Mouse (Mus musculus) cerebellum, adult (tissue): ENCODE data around the gene Pkp2.
A peak's percentile ranks its signal among the peaks of the same experiment; 100 is the strongest.
"Not testable (repeated sequence)": the region's sequence is repeated elsewhere in the genome, so short reads cannot be mapped to it uniquely, and the experiment has no call there.

Experiments used
- ATAC-seq: cut with Nextera tagmentation; 2 replicates; pipeline ENCODE4 v1.9.2; 2017; ENCODE audit warnings: mild to moderate bottlenecking, moderate library complexity, mixed read lengths; ENCODE audit not compliant: insufficient number of reproducible peaks, low FRiP score, low TSS enrichment

Pkp2 gene

DNA sequence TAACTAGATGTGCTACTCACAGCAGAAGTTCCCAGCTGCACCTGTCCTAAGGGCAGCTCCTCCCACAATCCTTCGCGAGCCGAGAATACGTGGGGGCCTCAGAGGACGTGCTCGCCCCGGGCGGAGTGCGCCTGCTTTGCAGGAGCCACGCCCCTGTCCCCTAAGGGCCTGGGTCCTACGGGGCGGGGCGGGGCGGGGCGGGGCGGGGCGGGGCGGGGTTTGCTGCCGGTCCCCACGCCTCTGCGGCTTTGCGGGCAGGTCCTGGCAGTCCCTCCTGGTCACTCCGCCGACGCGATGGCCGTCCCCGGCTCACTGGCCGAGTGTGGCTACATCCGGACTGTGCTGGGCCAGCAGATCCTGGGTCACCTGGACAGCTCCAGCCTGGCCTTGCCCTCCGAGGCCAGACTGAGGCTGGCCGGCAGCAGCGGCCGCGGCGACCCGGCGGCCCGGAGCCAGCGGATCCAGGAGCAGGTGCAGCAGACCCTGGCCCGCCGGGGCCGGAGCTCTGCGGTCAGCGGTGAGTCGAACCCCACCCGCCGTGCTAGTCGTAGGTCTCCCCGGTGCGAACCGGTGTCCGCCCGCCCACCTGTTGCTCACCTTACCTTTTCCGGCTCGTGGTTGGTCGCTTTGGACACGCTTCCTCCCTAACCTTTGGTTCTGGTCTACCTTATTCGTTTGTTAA lies at the start of gene Pkp2:
Pkp2 (plus strand) TSS at position 240 of the 682 bp plus-strand sequence.
- peak; percentile 84 for ATAC-seq

DNA sequence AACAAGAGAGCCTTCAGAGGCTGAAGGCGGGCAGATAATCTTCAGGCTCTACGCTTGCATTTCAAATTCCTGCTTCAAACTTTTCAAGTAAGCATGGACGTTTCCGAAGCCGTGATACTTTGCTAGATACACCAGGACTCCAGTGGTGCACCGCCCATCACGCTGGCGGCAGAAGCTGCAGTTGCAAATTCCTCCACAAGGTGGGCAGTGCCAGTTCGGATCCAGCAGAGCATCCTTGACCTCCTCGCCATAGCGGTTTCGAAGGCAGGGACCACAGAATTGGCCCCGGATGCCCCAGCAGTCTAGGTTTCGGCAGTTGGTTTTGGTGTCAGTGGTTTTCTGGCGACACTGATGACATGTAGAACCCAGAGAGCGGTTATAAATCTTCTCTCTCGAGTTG lies 15.7 kb upstream of the Pkp2 start:
- ATAC-seq: no peak

DNA sequence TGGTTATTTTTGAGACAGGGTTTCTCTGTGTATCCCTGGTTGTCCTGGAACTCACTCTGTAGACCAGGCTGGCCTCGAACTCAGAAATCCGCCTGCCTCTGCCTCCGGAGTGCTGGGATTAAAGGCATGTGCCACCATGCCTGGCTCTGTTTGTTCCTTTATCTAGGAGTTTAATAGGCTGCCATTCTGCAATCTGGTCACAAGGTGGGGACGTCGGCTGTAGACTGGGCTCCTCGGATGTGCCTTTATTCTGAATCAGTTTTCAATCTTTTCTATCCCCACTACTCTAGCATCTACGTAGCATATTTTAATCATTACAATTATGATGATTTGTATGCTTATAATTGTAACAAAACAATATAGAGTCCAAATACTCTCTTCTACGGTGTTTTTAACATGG lies 11.1 kb upstream of the Pkp2 start:
- ATAC-seq: not testable (repeated sequence)

DNA sequence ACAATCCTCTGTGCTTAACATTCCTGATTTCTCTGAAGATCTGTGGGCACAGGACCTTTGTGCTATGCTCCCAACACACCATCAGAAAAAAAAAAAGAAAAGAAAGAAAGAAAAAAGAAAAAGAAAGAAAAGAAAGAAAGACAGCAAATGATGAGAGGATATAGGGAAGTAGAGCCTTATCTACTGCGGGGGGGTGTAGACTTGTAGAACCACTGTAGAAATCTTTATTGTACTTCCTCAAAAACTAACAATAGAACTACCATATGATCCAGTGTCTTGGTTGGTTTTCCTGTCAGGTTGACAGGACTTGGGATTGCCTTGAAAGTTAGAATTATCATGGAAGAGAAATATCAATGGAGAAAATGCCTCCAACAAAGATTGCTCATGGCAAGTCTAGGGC lies 8.5 kb upstream of the Pkp2 start:
- ATAC-seq: no peak

DNA sequence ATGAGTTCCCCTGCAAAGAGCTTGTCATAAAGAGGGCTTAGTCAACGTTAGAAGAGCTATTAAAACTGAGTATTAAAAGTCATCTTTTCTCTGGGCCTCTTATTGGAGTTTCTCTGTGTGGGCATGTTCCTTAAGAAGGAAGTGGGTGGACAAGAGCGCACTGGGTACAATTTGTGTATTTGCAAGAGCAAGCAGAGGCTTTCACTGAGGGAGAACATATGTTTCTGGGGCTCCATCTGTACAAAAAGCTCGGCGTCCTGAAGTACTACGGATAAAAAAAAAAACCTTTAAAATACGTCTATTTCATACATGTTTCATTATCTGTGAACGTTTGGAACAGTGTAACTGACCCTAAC lies 417 bp upstream of the Pkp2 start:
- ATAC-seq: no peak

DNA sequence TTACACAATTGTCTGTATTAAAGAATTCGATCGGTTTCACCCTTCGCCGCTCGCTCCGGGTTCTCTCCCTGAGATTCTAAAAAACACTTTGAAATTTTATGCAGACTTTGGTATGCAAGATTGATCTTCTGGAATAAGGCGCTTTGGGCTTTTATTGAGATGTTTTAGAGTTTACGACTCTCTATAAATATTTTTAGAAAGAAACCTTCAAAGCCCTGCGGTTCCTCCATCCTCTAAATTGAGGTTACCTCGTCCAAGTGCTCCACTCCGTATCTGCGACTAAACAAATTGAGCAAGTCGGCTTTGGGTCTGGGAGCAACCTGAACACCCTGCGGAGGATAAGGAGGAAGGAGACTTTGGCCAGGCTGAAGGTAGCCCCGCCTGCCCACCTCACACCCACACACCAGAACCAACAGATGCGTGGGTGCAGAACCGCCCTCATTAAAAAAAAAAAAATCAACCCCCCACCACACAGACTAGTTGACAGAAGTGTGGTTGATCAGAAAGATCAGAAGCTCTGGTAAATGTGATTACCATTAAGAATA lies 715 bp downstream of the Pkp2 start:
- no peak for ATAC-seq

DNA sequence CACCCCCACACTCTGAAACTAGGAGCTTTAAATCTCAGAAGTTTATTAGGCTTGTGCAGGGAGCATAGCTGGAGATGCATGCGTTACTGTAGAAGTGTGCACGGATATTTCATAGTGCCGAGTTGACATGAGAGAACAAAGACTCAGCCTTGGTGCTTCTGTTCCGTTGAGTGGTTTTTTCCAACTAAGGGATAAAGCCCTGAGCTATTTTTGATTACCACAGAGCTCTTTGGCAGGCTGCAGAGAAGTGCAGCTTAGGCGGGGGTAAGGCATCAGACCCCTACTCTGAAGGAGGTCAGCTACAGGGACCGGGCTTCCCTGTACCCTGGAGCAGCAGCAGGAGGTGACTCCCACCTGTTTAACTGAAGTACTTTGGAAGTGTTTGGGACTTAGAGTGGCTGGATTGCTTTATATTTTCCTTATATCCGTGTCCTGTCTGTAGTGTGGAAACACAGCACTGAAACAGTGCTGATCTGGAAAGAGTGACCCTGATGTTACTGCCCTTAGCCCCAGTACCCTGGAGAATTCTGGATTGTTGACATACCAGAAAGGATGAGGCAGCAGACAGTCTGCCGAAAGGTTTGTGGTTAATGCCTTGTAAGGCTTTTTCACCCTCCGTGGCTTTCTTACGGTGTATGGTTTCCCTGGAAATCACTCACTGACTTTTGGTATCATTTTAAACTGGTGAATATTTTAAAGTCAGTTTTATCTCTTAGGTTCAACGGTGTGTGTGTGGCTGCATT lies 2.7 kb downstream of the Pkp2 start:
- no peak for ATAC-seq

DNA sequence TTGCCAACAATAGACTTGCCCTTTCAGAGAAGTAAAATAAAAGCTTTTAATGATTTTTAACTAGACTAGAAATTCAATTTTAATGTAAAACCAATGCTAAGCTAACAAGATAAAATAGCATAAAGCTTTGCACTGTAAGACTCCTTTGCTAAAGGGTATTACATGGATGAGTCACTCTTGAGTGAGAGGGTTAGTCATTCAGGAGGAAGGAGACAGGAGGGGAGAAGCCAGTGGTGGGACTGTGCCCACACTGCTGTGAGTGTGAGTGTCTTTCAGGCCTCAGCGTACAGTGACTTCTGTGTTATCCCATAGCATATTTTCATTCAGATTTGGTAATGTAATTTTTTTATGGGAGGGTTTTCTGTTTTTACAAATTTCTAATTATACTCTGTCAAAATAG lies 3.8 kb downstream of the Pkp2 start:
- ATAC-seq: no peak

DNA sequence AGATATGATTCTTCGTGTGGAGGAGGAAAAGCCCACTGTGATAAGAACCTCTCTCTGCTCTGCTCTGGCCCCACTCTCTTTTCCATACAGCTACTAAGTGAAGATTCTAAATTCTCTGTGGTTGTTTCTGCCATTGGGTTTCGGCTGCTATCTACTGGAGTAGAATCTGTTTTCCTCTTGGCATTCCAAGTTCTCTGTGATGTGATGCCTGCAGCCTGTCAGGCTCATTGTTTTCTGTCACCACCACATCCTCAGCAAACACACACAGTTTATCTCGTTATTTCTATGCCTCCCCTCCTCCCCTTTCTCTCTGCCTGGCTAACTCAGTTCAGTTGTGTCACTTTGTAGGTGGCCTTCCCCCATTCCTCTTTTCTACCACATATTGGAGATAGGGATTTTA lies 6.7 kb downstream of the Pkp2 start:
- ATAC-seq: no peak

DNA sequence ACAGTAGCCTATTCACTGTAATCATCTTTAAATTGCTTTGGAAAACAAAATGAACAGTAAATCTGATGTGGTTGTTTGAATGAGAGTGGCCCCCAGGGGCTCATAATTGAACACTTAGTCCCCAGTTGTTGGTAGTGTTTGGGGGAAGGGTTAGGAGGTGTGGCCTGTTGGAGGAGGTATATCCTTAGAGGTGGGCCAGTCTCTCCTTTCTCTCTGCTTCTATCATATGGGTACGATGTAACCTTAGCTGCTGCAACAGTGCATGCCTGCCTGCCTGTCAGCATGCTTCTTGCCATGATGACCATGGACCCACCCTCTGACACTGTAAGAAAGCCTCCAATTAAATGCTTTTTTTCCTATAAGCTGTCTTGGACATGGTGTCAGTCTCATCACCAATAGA lies 9.5 kb downstream of the Pkp2 start:
- ATAC-seq: no peak

DNA sequence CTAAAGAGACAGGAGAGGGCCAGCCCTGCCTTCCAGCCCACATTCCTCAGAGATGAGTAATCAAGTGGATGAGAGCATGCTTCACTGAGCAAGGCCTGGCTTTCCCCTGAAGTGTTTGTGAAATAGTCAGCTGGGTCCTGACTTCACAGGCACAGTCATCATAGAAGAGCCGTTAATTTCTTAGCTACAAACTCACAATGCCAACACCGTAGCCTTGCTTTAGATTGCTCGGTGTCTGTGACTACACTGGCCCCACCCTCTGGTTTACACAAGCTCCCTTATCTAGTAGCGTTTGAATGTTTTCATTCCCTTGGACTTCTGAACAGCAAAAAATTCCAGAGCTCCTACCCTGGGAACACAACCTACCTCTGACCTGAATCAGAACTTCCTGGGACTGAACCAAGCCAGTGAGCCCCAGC lies 11.4 kb downstream of the Pkp2 start:
- no peak for ATAC-seq

DNA sequence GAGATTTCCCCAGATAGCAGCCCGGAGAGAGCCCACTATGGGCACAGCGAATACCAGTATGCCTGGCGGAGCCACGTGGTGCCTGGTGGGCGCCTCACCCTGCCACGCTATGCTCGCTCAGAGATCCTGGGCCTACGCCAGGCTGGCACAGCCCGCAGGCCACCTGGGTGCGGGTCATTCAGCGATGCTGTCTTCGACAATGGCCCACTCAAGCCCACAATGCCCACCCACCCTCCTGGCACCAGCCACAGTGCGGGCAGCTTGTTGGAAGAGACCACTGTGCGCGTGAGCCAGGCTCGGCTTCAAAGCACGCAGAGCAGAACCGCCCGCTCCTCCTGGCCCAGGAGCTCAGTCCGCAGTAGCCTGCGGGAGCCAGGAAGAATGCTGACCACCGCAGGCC lies 12.7 kb downstream of the Pkp2 start:
- ATAC-seq: 0 out of 2 replicates have a peak, but pooled peaks have one; percentile 58

DNA sequence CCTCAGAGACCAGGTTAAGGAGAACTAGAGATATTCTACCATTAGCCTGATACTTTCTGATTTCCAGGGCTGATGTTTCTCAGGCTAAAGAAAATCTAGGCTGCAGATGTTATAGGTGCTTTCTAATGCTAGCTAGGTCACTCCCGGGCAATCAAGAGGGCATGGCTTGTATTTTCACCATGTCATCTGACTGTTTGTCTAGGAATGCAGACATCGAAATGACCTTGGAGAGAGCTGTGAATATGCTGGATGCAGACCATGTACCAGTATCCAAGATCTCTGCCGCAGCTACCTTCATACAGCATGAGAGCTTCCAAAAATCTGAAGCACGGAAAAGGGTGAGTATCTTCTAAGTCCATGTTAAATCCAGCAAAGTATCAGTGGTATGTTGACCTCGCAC lies 17.3 kb downstream of the Pkp2 start:
- no peak for ATAC-seq

DNA sequence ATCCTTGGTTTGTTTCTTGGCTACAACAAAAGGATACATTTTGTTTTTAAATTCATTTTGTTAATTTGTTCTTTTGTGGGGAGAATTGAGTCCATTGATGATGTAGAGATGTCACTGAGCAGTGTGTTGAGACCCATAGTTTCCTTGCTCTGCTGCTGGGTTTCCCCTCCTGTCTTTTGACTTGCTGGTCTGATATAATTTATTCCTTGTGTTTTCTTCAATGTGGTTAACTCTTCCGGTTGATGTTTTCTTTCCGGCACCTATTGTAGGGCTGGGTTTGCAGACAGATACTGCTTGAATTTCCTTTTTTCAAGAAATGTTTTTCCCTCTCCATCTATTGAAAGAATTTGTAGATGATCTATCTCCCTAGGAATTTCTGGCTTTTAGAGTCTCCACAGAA lies 20.8 kb downstream of the Pkp2 start:
- ATAC-seq: no peak

DNA sequence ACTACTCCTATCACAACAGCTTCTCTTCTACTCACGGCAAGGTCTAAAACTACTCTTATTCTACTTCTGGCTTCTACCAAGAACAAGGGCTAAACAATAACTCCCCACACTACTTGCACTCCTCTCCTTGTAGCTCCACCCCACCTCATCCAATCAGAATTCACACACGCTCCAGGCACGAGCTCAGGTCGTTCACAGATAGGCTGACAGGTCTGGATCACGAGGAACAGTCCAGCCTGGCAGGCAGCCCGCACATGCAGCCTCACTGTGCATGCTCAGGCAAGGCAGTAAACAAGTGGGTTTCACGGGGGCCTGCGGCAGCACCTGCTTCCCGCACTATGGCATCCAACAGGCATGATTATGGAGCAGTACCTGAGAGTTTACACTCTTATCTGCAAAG lies 23.6 kb downstream of the Pkp2 start:
- not testable (repeated sequence) for ATAC-seq

DNA sequence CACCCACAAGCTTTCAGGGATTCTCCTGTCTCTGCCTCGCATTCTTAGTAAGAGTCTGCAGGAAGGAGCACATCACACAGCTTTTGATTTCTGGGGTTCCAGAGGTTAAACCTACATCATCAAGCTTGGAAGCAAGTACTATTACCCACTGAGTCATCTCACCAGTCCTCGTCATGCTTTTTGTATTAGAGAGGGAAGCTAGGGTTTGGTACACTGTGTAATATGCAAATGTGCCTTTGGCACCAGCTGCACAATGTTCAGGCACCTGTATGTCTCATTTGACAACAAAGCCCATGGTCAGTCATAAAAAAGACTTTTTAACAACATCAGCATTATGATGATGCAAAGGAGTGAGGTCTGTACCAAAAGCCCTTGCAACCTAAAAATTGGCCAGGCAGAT lies 25.2 kb downstream of the Pkp2 start:
- ATAC-seq: no peak

DNA sequence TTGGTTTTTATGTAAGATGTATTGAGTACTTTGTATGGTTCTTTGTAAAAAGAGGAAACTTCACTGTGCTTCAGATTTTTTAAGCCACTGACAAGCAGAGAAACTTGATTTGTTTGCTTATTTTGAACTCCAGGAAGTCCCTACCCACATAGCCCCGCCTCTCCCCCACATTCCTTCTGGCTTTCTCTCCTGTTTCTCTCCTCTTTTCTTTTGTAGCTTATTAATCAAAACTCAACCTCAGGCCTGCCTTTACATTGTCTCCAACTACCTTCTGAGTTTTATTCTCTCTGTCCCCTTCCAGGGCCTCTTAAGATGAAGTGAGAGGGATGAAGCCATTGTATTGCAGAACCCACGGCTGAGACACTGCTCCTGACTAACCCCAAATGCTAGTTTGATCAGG lies 31.6 kb downstream of the Pkp2 start:
- ATAC-seq: no peak

DNA sequence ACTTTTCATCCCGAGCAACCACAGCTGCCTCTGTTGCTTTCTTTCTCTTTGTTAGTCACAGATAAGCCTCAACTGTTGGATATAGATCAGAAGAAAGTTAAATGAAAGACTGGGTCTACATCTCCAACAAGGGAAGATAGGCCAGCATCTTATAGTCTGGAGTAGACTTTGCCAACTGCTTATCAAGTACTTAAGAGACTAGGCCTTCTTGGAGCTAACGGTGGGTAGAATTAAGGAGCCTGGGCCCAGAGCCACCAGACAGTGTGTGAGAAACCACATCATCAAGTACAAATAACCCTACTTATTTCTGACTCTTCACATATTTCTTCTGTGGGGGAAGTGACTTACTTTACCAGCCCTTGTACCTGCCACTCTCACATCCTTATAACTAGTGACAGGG lies 37.4 kb downstream of the Pkp2 start:
- no peak for ATAC-seq

DNA sequence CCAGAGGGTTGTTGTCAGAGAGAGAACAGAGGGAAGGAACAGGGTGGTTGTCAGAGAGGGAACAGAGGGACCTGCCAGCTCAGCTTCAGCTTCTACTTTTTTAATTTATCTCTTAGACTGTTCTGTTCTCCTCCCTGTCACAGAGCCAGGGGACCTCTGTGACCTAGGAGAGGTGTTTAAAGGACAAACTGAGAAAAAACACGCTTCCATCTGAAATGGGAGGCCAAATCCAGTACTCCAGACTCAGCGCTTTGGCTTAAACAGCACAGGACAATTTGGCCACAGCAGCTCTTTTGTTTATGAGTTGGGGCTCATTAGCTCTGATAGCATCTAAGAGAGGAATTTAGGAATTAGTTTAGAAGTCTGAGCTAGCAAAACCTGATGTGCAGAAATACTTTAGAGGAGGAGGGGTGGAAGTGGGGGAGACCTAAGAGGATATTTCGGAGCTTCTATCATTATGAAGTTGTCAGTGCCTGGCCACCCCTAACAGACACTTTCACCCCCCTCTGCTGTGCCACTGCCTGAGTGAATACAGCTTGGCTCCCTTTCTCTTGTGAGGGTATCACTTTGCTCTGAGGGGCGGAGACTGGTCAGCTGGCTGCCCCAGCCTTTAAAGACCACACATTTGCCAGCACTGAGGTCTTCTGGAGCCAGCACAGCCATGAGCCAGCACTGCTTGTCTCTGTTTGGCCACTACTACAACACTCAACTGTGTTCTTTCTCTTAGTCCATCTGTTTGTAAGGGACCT lies 40.4 kb downstream of the Pkp2 start:
- no peak for ATAC-seq

DNA sequence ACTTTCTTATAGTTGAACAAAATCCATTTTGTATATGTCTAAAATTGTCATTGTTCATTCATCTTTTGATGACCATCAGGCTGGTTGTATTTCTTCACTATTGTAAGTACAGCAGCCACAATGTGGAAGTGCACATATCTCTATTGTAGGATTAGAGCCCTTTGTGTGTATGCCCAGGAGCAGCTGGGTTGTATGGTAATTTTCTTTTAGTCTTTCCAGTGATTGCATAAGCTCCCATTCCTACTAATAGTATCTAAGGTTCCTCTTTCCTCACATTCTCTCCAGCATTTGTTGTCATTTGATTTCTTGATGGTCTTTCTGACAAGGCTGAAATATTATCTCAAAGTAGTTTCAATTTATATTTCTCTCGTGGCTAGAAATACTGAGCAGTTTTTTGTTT lies 42.1 kb downstream of the Pkp2 start:
- ATAC-seq: no peak

DNA sequence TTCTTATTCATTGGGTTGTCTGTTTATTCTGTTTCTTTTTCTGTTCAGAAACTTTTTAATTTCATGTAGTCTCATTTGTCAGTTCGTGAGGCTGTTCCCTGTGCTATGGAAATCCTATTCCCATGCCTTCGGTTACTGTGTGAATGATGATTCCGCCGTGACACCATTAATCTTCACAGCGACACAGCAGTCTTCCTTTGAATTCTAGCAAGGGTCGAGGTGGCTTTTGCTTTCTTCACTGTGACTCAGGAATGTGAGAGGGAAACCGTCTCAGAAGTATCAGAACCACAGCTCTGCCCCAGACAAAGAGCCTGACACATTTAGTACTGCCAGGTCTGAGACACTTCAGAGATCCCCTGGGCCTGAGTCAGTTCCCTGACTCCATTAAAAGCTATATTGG lies 42.8 kb downstream of the Pkp2 start:
- no peak for ATAC-seq
